Mouse (Mus musculus): Measurements from ENCODE around the gene Chrna1. TPM values are rescaled to one million over a fixed set of nuclear protein-coding genes. Genes with fewer than 3 reads are reported as not detected.
A peak's percentile ranks its signal among the peaks of the same experiment; 100 is the strongest.

Gene Chrna1
- polyA plus RNA-seq, 1 experiment from 2014 or later = 2.3 TPM

DNA sequence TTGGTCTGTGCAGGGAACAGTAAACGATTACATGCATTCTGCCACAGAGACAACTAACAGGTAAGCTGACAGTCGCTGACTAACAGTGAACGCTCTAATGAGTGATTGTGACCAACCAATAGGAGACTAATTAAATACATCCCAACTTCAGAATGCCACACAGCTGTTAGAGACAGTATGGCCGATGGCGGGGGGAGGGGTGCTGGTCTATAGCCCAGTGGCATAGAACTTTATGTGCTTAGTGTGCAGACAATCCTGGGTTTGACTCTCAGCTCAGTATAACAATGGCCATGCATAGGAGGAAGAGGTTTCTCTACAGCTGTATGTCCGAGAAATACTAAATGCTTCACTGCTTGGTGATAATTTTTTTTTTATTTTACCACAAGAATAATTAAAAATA lies 57.8 kb downstream of the Chrna1 start:
- peak overlapping the region; percentile 77; the same call in 1 of the 2 replicates for H3K27ac ChIP-seq
- peak overlapping the region; percentile 0; the same call in 1 of the 2 replicates for H3K4me3 ChIP-seq
- no peaks in the 10 kb centered on the region for H3K27me3 ChIP-seq (ENCODE audit: low read depth, poor library complexity, severe bottlenecking)
- WGBS = 47% methylated on average over 6 of the region's 6 CpGs
- peaks cover 69% of the 10 kb centered on the region for H3K4me1 ChIP-seq
- DNase-seq (ENCODE audit: low spot score) = peak; percentile 69
- H3K9me3 ChIP-seq (replicated peaks) = no peaks in the 10 kb centered on the region
- peaks cover 23% of the 10 kb centered on the region for H3K36me3 ChIP-seq

DNA sequence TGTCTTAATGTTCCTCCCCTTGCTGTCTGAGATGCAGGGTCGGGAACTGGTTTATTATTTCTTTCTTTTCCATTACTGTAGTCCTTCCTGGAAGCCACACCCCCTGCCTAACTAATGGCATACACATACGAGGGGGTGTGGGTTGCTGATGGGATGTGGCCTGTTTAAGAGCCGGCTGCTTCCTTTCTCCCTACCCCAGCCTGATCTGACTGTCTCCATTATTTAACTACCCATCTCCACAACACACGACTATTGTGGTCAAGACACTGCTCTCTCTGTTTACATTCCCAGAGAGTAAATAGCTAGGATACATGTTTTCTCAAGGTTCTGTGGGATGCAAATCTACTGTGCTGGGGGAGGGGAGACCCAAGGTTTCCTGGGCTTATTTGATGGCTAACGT lies 58.4 kb downstream of the Chrna1 start:
- DNase-seq (ENCODE audit: low spot score) = no peak
- Histone ChIP-seq H3K9me3 (replicated peaks) (no peaks in the 10 kb centered on the region), H3K27me3 (ENCODE audit: low read depth, poor library complexity, severe bottlenecking) (no peaks in the 10 kb centered on the region), H3K36me3 (peaks cover 24% of the 10 kb centered on the region), H3K4me3 (0 out of 2 replicates have a peak overlapping the region, but pooled peaks have one; percentile 13), H3K27ac (peak overlapping the region; percentile 77), H3K4me1 (peaks cover 63% of the 10 kb centered on the region)
- WGBS = 17% methylated on average over 5 of the region's 5 CpGs

DNA sequence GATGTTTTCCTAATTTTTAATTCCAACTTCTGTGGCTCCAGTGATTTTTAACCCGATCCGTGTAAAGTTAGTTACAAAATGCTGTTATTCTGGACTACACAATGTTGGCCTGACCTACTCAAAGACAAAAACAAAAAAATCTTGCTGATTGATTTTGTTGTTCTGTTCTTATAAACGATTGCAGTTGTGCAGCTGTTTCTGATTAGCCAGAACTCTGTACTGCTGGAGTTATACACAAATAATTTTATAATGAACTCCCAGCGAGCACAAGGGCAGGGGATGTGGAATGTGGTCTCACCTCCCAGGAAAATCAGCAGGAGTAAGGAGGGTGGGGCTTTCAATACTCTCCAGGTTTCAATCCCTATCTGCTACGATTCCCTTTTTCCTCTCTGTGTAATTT lies 61.2 kb downstream of the Chrna1 start:
- no peaks in the 10 kb centered on the region for H3K27me3 ChIP-seq (ENCODE audit: low read depth, poor library complexity, severe bottlenecking)
- WGBS = 64% methylated on average over 5 of the region's 5 CpGs
- H3K4me3 ChIP-seq = no peak overlapping the region
- DNase-seq (ENCODE audit: low spot score) = no peak
- H3K27ac ChIP-seq = peak overlapping the region; percentile 14; the same call in 1 of the 2 replicates
- no peaks in the 10 kb centered on the region for H3K9me3 ChIP-seq (replicated peaks)
- H3K36me3 ChIP-seq = peaks cover 22% of the 10 kb centered on the region
- peaks cover 53% of the 10 kb centered on the region for H3K4me1 ChIP-seq

DNA sequence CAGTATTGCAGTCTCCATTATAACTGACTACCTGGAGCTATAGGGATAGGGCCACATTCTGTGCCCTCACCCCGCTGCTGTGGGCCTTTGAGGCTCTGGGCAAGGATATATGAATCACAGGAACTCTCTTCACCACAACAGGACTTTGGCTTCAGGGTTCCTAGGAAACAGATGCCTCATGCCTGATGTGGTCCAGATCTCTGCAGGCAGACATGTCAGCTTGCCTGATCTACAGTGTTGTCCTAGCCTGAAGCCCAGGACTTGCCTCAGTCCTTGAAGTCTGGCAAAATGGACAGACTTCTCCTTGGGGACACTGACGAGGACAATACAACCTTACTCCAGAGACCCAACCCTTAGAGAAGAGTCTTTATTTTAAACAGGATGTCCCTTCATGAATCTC lies 61.8 kb downstream of the Chrna1 start:
- Histone ChIP-seq H3K4me1 (peaks cover 53% of the 10 kb centered on the region), H3K27me3 (ENCODE audit: low read depth, poor library complexity, severe bottlenecking) (no peaks in the 10 kb centered on the region), H3K36me3 (peaks cover 21% of the 10 kb centered on the region), H3K27ac (peak overlapping the region; percentile 67), H3K9me3 (replicated peaks) (no peaks in the 10 kb centered on the region), H3K4me3 (no peak overlapping the region)
- WGBS = 93% methylated on average over 2 of the region's 2 CpGs
- no peak for DNase-seq (ENCODE audit: low spot score)

DNA sequence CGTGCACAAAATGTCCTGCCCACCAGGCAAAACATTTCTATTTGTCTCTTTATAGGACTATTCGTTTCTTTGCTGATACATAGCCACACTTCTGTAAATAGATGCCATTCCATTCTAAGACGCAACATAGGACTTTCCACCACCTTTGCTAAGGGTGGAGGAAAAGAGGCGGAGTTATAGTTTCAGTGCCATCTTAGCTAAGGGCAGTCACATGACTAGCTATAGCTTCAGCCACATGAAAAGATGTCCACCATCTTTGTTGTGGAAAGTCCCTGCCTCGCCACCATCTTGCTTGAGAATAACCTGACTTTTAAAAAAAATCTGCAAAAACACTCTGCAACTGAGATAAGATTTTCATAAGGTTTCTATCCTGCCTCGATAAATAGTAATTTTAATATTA lies 66.0 kb downstream of the Chrna1 start:
- Histone ChIP-seq H3K27me3 (ENCODE audit: low read depth, poor library complexity, severe bottlenecking) (no peaks in the 10 kb centered on the region), H3K4me3 (no peak overlapping the region), H3K9me3 (replicated peaks) (no peaks in the 10 kb centered on the region), H3K4me1 (peaks cover 49% of the 10 kb centered on the region), H3K27ac (no peak overlapping the region), H3K36me3 (peaks cover 24% of the 10 kb centered on the region)
- WGBS = 94% methylated on average over 6 of the region's 6 CpGs
- no peak for DNase-seq (ENCODE audit: low spot score)

Other genes with a start within 250 kb of the Chrna1 start
- 1.4 and 2.4 TPM in 2 replicates for gene Gpr155, start 193.8 kb downstream of the Chrna1 start, polyA plus RNA-seq (2016; fragmentation: Nextera tagmentation; extraction: Ambion mirVana)
- gene Wipf1, start 50.6 kb downstream of the Chrna1 start, polyA plus RNA-seq (2016; fragmentation: Nextera tagmentation; extraction: Ambion mirVana) = 13.3 and 14.2 TPM in 2 replicates
- gene Chn1, start 195.0 kb upstream of the Chrna1 start, polyA plus RNA-seq (2016; fragmentation: Nextera tagmentation; extraction: Ambion mirVana) = 32.7 and 38.7 TPM in 2 replicates

Measured in limb, embryonic 10.5 days (tissue).